Mouse (Mus musculus): ENCODE results near the gene Nr2c1.

DNA sequence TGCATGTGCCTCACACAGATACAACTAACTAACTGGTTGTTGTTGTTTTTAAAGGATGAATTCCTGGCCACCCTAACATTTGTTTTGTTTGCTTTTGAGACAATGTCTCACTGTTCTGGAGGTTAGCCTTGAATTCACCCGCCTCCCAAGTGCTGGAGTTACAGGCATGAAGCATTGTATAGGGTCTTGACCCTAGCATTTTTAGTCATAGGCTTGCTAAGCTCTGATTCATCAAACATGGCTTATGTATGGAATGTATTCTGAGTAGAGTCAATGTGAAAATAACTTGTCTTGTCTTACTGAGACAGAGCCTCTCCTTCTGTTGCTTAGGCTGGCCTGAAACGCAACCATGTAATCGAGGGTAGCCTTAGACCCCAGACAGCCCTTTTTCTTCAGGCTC is 29.9 kb upstream of the Nr2c1 start:
- no peak for TF ChIP-seq CTCF (IDR thresholded peaks at IDR 0.05; ENCODE audit: insufficient read depth, low read length)
- TF ChIP-seq POLR2A (IDR thresholded peaks at IDR 0.05; ENCODE audit: borderline replicate concordance, extremely low read depth, low read depth, low read length): no peak

Data from lung, adult 2 months (tissue).